In the genomic region with DNA sequence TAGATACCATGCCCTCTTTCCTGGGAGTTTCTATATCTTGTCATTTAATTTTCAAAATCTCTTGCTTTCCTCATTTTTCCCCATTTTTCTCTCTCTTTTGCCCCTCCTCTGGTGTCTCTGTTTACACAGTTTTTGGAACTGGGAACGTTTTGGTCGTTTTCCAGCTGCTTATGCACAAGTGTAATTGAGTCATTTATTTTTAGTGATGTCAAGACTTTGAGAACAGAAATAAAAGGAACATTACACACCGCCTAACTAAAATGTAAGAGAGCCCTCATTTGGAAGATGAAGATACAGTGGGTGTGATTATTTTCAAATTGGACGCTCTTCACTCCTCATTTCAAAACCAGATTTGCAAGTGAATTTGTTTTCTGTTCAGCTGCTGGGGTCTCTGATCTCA, we compare ENCODE assay signal across 22 mouse cellular contexts.
"Had no signal": no experiment of that assay in that cellular context is flagged by ENCODE, and none has a peak within 500 bp of the region (broad histone marks: within the 10 kb centered on the region; RNA-seq: fewer than 3 reads in every experiment).

No protein-coding gene starts in this region.

- DNase-seq: kidney, adult 11 months; kidney, adult 8-10 months; kidney, postnatal 10 days; kidney, postnatal 36 days; left cerebral cortex, postnatal 4 days; liver, postnatal 0 days; lung, postnatal 14 days; retina, postnatal 1 day; right cerebral cortex, postnatal 25 days; spleen, adult 18-20 months; thymus, postnatal 25 days had no signal

- H3K4me3 ChIP-seq: intestine, embryonic 15.5 days; kidney, embryonic 15.5 days; limb, embryonic 12.5 days; limb, embryonic 15.5 days; midbrain, embryonic 15.5 days; myocyte; neural tube, embryonic 13.5 days; stomach, embryonic 15.5 days had no signal

- H3K4me1 ChIP-seq: intestine, embryonic 15.5 days; kidney, embryonic 15.5 days; midbrain, embryonic 15.5 days; neural tube, embryonic 13.5 days; stomach, embryonic 15.5 days had no signal

- H3K27ac ChIP-seq: intestine, embryonic 15.5 days; kidney, embryonic 15.5 days; limb, embryonic 12.5 days; limb, embryonic 15.5 days; liver, embryonic 14.5 days; midbrain, embryonic 15.5 days; neural tube, embryonic 13.5 days; stomach, embryonic 15.5 days had no signal

- H3K9me3 ChIP-seq: intestine, embryonic 15.5 days; kidney, embryonic 15.5 days; limb, embryonic 12.5 days; limb, embryonic 15.5 days; midbrain, embryonic 15.5 days; neural tube, embryonic 13.5 days; stomach, embryonic 15.5 days had no signal

- H3K4me2 ChIP-seq: intestine, embryonic 15.5 days; kidney, embryonic 15.5 days; limb, embryonic 12.5 days; limb, embryonic 15.5 days; liver, embryonic 11.5 days; midbrain, embryonic 11.5 days; midbrain, embryonic 15.5 days; neural tube, embryonic 13.5 days; stomach, embryonic 15.5 days had no signal

- H3K9ac ChIP-seq: intestine, embryonic 15.5 days; kidney, embryonic 15.5 days; limb, embryonic 12.5 days; limb, embryonic 15.5 days; liver, embryonic 14.5 days; liver, postnatal 0 days; midbrain, embryonic 15.5 days; neural tube, embryonic 13.5 days; stomach, embryonic 15.5 days had no signal

- H3K36me3 ChIP-seq: intestine, embryonic 15.5 days; kidney, embryonic 15.5 days; limb, embryonic 12.5 days; limb, embryonic 15.5 days; midbrain, embryonic 15.5 days; neural tube, embryonic 13.5 days; stomach, embryonic 15.5 days had no signal

- H3K27me3 ChIP-seq: intestine, embryonic 15.5 days; kidney, embryonic 15.5 days; limb, embryonic 12.5 days; limb, embryonic 15.5 days; midbrain, embryonic 15.5 days; neural tube, embryonic 13.5 days; stomach, embryonic 15.5 days had no signal

- ATAC-seq: intestine, embryonic 15.5 days; liver, postnatal 0 days; midbrain, embryonic 15.5 days had no signal
